Comparison of ENCODE assay signal across 8 mouse cellular contexts in genomic region chr11:11965501-11966125, GRCm38 (mm10).
A peak's percentile ranks its signal among the peaks of the same experiment; 100 is the strongest.
DNase-seq lines count a peak whose midpoint lies in the region; ATAC-seq and TF ChIP-seq lines count a peak whose summit lies in the region.

No protein-coding gene starts in this region.

- no peak for TF ChIP-seq CTCF in E14TG2a.4 (conservative IDR thresholded peaks at IDR 0.05; ENCODE audit: low read length)

- peak; percentile 77 to 84 for DNase-seq in adrenal gland, postnatal 36 days
- no peak for DNase-seq in liver, embryonic 13.5 days
- DNase-seq in urinary bladder, postnatal 36 days (ENCODE audit: low spot score in 2 of 2): peak; percentile 38 to 82
- DNase-seq in right cerebral cortex, postnatal 36 days (ENCODE audit: low spot score in 2 of 2): no peak
- DNase-seq in cerebellum, adult 8-10 months: no peak
- no peak for DNase-seq in layer of hippocampus, adult 8-10 months (ENCODE audit: low spot score in 2 of 2)

- WGBS in heart, embryonic 15.5 days: 38% methylated on average over 12 of the region's 12 CpGs
- WGBS in liver, embryonic 13.5 days (ENCODE audit: insufficient replicate concordance): 71% methylated on average over 12 of the region's 12 CpGs

- peak overlapping the region; percentile 49 for H3K4me3 ChIP-seq in E14TG2a.4 (replicated peaks; ENCODE audit: low read length)
- H3K4me3 ChIP-seq in heart, embryonic 15.5 days: no peak overlapping the region
- no peak overlapping the region for H3K4me3 ChIP-seq in liver, embryonic 13.5 days (replicated peaks)

- peaks cover 25% of the 10 kb centered on the region; the same call in 1 of the 2 replicates for H3K36me3 ChIP-seq in E14TG2a.4 (ENCODE audit: insufficient read depth, low read length)
- H3K36me3 ChIP-seq in heart, embryonic 15.5 days: no peaks in the 10 kb centered on the region; the same call in 1 of the 2 replicates
- H3K36me3 ChIP-seq in liver, embryonic 13.5 days: peaks cover 34% of the 10 kb centered on the region

- peak; percentile 79 for ATAC-seq in heart, embryonic 15.5 days (replicated peaks; ENCODE audit: insufficient number of reproducible peaks, insufficient read depth, low FRiP score, low read depth)
- ATAC-seq in liver, embryonic 13.5 days (ENCODE audit: low read depth): no peak

- H3K9ac ChIP-seq in heart, embryonic 15.5 days: peak overlapping the region; percentile 47
- peak overlapping the region; percentile 16; the same call in 1 of the 2 replicates for H3K9ac ChIP-seq in liver, embryonic 13.5 days

- H3K4me2 ChIP-seq in heart, embryonic 15.5 days: no peak overlapping the region
- no peak overlapping the region for H3K4me2 ChIP-seq in liver, embryonic 13.5 days

- H3K27me3 ChIP-seq in E14TG2a.4 (ENCODE audit: insufficient read depth, low read length): no peaks in the 10 kb centered on the region
- H3K27me3 ChIP-seq in heart, embryonic 15.5 days: no peaks in the 10 kb centered on the region
- no peaks in the 10 kb centered on the region for H3K27me3 ChIP-seq in liver, embryonic 13.5 days

- H3K27ac ChIP-seq in heart, embryonic 15.5 days: peak overlapping the region; percentile 97
- H3K27ac ChIP-seq in liver, embryonic 13.5 days: peak overlapping the region; percentile 78

- H3K9me3 ChIP-seq in E14TG2a.4 (ENCODE audit: low read length): no peaks in the 10 kb centered on the region
- H3K9me3 ChIP-seq in heart, embryonic 15.5 days (replicated peaks): no peaks in the 10 kb centered on the region
- H3K9me3 ChIP-seq in liver, embryonic 13.5 days (replicated peaks): no peaks in the 10 kb centered on the region

- H3K4me1 ChIP-seq in E14TG2a.4 (replicated peaks; ENCODE audit: low read depth, low read length): peaks cover 41% of the 10 kb centered on the region
- H3K4me1 ChIP-seq in heart, embryonic 15.5 days (replicated peaks): peaks cover 80% of the 10 kb centered on the region
- peaks cover 77% of the 10 kb centered on the region for H3K4me1 ChIP-seq in liver, embryonic 13.5 days (replicated peaks)

Comparison
In these comparisons a context has a peak if more than half of its experiments do, and no peak if none do; other contexts are left out.
1. DNase-seq: peak in adrenal gland, postnatal 36 days (2 of 2) and urinary bladder, postnatal 36 days (2 of 2); none in liver, embryonic 13.5 days (single experiment), right cerebral cortex, postnatal 36 days (0 of 2), cerebellum, adult 8-10 months (single experiment) and layer of hippocampus, adult 8-10 months (0 of 2).